Mouse (Mus musculus): ENCODE data around the gene Agtpbp1. TPM values are rescaled to one million over a fixed set of nuclear protein-coding genes. Genes with fewer than 3 reads are reported as not detected.

Agtpbp1 gene
- total RNA-seq, 1 experiment: 25.0 TPM

DNA sequence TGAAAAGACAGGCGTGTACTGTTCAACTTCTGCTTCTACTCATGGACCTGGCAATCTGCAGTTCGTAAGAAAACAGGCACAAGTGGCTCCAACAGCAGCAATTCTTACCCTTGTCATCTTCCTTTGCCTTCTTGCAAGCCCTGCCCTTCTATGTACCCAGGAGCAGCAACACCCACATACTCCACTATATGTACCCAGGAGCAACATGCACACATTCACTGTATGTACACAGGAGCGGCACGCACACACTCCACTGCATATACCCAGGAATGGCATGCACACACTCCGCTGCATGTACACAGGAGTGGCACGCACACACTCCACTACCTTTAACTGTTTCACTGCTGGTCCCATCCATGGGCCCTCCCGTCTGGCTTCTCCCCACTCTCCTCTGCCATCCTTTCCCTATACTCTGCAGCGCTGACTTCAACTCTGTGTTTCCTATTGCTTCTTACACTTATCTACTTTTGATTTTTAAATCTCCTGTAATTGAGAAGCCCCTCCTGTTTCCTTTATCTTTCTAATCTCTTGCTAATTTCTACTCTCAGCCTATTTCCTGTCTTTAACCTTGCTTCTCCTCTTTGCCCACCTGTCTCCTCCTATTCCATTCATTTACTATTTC is 116.7 kb downstream of the Agtpbp1 start:
- Histone ChIP-seq H3K4me1 (ENCODE audit: control insufficient read depth in 2 of 2, insufficient read depth in 2 of 2, low read length in 2 of 2, poor library complexity in 1 of 2) (peaks cover 9 to 14% of the 10 kb centered on the region in 2 experiments; a peak in 3 of 4 replicates), H3K27ac (ENCODE audit: insufficient read depth, low read depth, low read length, poor library complexity, severe bottlenecking) (0 out of 2 replicates have a peak overlapping the region, but pooled peaks have one; percentile 46), H3K9ac (ENCODE audit: insufficient read depth, low read depth, low read length, poor library complexity, severe bottlenecking) (peak overlapping the region; percentile 37; the same call in 1 of the 2 replicates), H3K4me3 (ENCODE audit: insufficient read depth in 1 of 2, low read depth in 1 of 2, low read length in 2 of 2, poor library complexity in 1 of 2, severe bottlenecking in 1 of 2) (peak overlapping the region in 1 of 2 experiments; percentile 3; a peak in 2 of 4 replicates), H3K9me3 (ENCODE audit: control insufficient read depth, insufficient read depth, low read depth, low read length) (no peaks in the 10 kb centered on the region), H3K36me3 (ENCODE audit: control insufficient read depth, insufficient read depth, low read length, poor library complexity, severe bottlenecking) (peaks cover 4% of the 10 kb centered on the region; the same call in 1 of the 2 replicates)
- TF ChIP-seq CHD2 (IDR thresholded peaks at IDR 0.05; ENCODE audit: low read depth, low read length): no peak
- TF ChIP-seq HCFC1 (IDR thresholded peaks at IDR 0.05; ENCODE audit: borderline replicate concordance, insufficient read depth, low read length): no peak
- TF ChIP-seq MAFK (IDR thresholded peaks at IDR 0.05; ENCODE audit: insufficient read depth, low read depth, low read length): no peak
- no peak for TF ChIP-seq ZC3H11A (IDR thresholded peaks at IDR 0.05; ENCODE audit: borderline replicate concordance, low read depth, low read length)
- TF ChIP-seq ZNF384 (IDR thresholded peaks at IDR 0.05; ENCODE audit: low read depth, low read length): no peak
- in situ Hi-C loops (cut with MboI; ENCODE audit: low sequenced_read_pairs in 2 of 2, unreplicated experiment in 2 of 2): no loop called here
- DNase-seq (ENCODE audit: low read depth, low spot score): peak; percentile 25

DNA sequence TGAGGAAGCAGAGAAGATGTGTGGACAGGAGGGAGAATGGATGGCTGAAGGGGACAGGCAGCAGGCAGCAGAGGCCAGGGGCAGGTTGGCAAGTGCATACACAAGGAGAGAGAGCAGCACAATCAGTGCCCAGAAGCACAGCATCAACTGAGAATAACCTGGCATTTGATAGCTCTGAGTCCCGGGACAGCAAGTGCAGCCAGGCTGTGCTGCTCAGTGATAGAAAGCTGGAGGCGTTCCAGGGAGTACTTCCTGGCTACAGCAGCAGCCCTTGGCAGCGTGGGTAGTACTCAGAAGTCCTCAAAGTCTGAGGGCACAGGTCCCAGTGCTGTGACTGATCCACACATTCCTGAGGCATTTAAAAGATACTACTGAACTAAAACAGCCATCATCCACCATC is 117.4 kb downstream of the Agtpbp1 start:
- TF ChIP-seq HCFC1 (IDR thresholded peaks at IDR 0.05; ENCODE audit: borderline replicate concordance, insufficient read depth, low read length): no peak
- no peak for TF ChIP-seq ZNF384 (IDR thresholded peaks at IDR 0.05; ENCODE audit: low read depth, low read length)
- no peak for TF ChIP-seq ZC3H11A (IDR thresholded peaks at IDR 0.05; ENCODE audit: borderline replicate concordance, low read depth, low read length)
- no peak for TF ChIP-seq CHD2 (IDR thresholded peaks at IDR 0.05; ENCODE audit: low read depth, low read length)
- no peak for TF ChIP-seq MAFK (IDR thresholded peaks at IDR 0.05; ENCODE audit: insufficient read depth, low read depth, low read length)
- Histone ChIP-seq H3K27ac (ENCODE audit: insufficient read depth, low read depth, low read length, poor library complexity, severe bottlenecking) (no peak overlapping the region), H3K4me3 (ENCODE audit: insufficient read depth in 1 of 2, low read depth in 1 of 2, low read length in 2 of 2, poor library complexity in 1 of 2, severe bottlenecking in 1 of 2) (0 out of 4 replicates have a peak overlapping the region, but pooled peaks of 1 of the 2 experiments have one; percentile 5), H3K9ac (ENCODE audit: insufficient read depth, low read depth, low read length, poor library complexity, severe bottlenecking) (peak overlapping the region; percentile 37; the same call in 1 of the 2 replicates), H3K4me1 (ENCODE audit: control insufficient read depth in 2 of 2, insufficient read depth in 2 of 2, low read length in 2 of 2, poor library complexity in 1 of 2) (peaks cover 9 to 13% of the 10 kb centered on the region in 2 experiments; a peak in 3 of 4 replicates), H3K9me3 (ENCODE audit: control insufficient read depth, insufficient read depth, low read depth, low read length) (no peaks in the 10 kb centered on the region), H3K36me3 (ENCODE audit: control insufficient read depth, insufficient read depth, low read length, poor library complexity, severe bottlenecking) (peaks cover 4% of the 10 kb centered on the region; the same call in 1 of the 2 replicates)
- in situ Hi-C loops (cut with MboI; ENCODE audit: low sequenced_read_pairs in 2 of 2, unreplicated experiment in 2 of 2): no loop called here
- no peak for DNase-seq (ENCODE audit: low read depth, low spot score)

- peaks cover 12% of the 10 kb centered on the region; the same call in 1 of the 2 replicates for H3K36me3 ChIP-seq (ENCODE audit: control insufficient read depth, insufficient read depth, low read length, poor library complexity, severe bottlenecking)
- no peak overlapping the region for H3K27ac ChIP-seq (ENCODE audit: insufficient read depth, low read depth, low read length, poor library complexity, severe bottlenecking)
- no peaks in the 10 kb centered on the region for H3K4me1 ChIP-seq (ENCODE audit: control insufficient read depth in 2 of 2, insufficient read depth in 2 of 2, low read length in 2 of 2, poor library complexity in 1 of 2)
- in situ Hi-C loops (cut with MboI; ENCODE audit: low sequenced_read_pairs in 2 of 2, unreplicated experiment in 2 of 2): no loop called here
- no peak for DNase-seq (ENCODE audit: low read depth, low spot score)
- TF ChIP-seq ZC3H11A (IDR thresholded peaks at IDR 0.05; ENCODE audit: borderline replicate concordance, low read depth, low read length): no peak
- TF ChIP-seq MAFK (IDR thresholded peaks at IDR 0.05; ENCODE audit: insufficient read depth, low read depth, low read length): no peak
- TF ChIP-seq ZNF384 (IDR thresholded peaks at IDR 0.05; ENCODE audit: low read depth, low read length): no peak
- no peak for TF ChIP-seq HCFC1 (IDR thresholded peaks at IDR 0.05; ENCODE audit: borderline replicate concordance, insufficient read depth, low read length)
- TF ChIP-seq CHD2 (IDR thresholded peaks at IDR 0.05; ENCODE audit: low read depth, low read length): no peak
- no peak overlapping the region for H3K4me3 ChIP-seq (ENCODE audit: insufficient read depth in 1 of 2, low read depth in 1 of 2, low read length in 2 of 2, poor library complexity in 1 of 2, severe bottlenecking in 1 of 2)
- no peak overlapping the region for H3K9ac ChIP-seq (ENCODE audit: insufficient read depth, low read depth, low read length, poor library complexity, severe bottlenecking)
- H3K9me3 ChIP-seq (ENCODE audit: control insufficient read depth, insufficient read depth, low read depth, low read length): no peaks in the 10 kb centered on the region
Observed at GRCm38 (mm10) chr13:59460958-59461357, 124.1 kb downstream of the Agtpbp1 start.

GRCm38 (mm10) chr13:59456203-59456602 is 128.8 kb downstream of the Agtpbp1 start:
- Histone ChIP-seq H3K27ac (ENCODE audit: insufficient read depth, low read depth, low read length, poor library complexity, severe bottlenecking) (no peak overlapping the region), H3K4me1 (ENCODE audit: control insufficient read depth in 2 of 2, insufficient read depth in 2 of 2, low read length in 2 of 2, poor library complexity in 1 of 2) (no peaks in the 10 kb centered on the region; a peak in 1 of 4 replicates), H3K36me3 (ENCODE audit: control insufficient read depth, insufficient read depth, low read length, poor library complexity, severe bottlenecking) (peaks cover 6% of the 10 kb centered on the region; the same call in 1 of the 2 replicates), H3K4me3 (ENCODE audit: insufficient read depth in 1 of 2, low read depth in 1 of 2, low read length in 2 of 2, poor library complexity in 1 of 2, severe bottlenecking in 1 of 2) (no peak overlapping the region), H3K9me3 (ENCODE audit: control insufficient read depth, insufficient read depth, low read depth, low read length) (no peaks in the 10 kb centered on the region), H3K9ac (ENCODE audit: insufficient read depth, low read depth, low read length, poor library complexity, severe bottlenecking) (no peak overlapping the region)
- in situ Hi-C loops (cut with MboI; ENCODE audit: low sequenced_read_pairs in 2 of 2, unreplicated experiment in 2 of 2): no loop called here
- TF ChIP-seq CHD2 (IDR thresholded peaks at IDR 0.05; ENCODE audit: low read depth, low read length) (no peak), ZC3H11A (IDR thresholded peaks at IDR 0.05; ENCODE audit: borderline replicate concordance, low read depth, low read length) (no peak), MAFK (IDR thresholded peaks at IDR 0.05; ENCODE audit: insufficient read depth, low read depth, low read length) (no peak), HCFC1 (IDR thresholded peaks at IDR 0.05; ENCODE audit: borderline replicate concordance, insufficient read depth, low read length) (no peak), ZNF384 (IDR thresholded peaks at IDR 0.05; ENCODE audit: low read depth, low read length) (no peak)
- no peak for DNase-seq (ENCODE audit: low read depth, low spot score)
